Mouse (Mus musculus) Patski (cell line): Measurements from ENCODE around the gene Mis18a. TPM values are rescaled to one million over a fixed set of nuclear protein-coding genes. Genes with fewer than 3 reads are reported as not detected.

ENCODE experiments used
- ATAC-seq: fragments of 100-300 bp; one replicate; pipeline ENCODE4 v1.8.0; 2021
- CTCF ChIA-PET: fragments of 350-600 bp; sonication (Branson Sonifier 250); formaldehyde crosslinking; loops from one replicate; lab custom pipeline; 2022; ENCODE audit warnings: inconsistent platforms; lab: Charles Lee
- POLR2A ChIA-PET: fragments of 350-600 bp; sonication (Branson Sonifier 250); formaldehyde crosslinking; loops from one replicate; lab custom pipeline; 2022; ENCODE audit warnings: antibody characterized with exemption, inconsistent platforms; lab: Charles Lee
- DNase-seq: peaks from one replicate; pipeline ENCODE4 v3.0.0-alpha.2; 2011; ENCODE audit warnings: low read depth, low spot score
- H3K27me3 ChIP-seq: fragments of 371-371 bp; one replicate; pipeline ENCODE4 v1.5.1; 2021
- CTCF ChIP-seq: fragments of 100-300 bp; IDR thresholded peaks from one replicate; pipeline ENCODE4 v1.5.1; 2021
- in situ Hi-C: fragments of 300-500 bp; cut with MboI; formaldehyde crosslinking; loops from 3 replicates; pipeline ENCODE4 v1.11.1; 2018; ENCODE audit warnings: low pct_unique_long_range_greater_than_20kb, mixed read lengths
- polyA plus RNA-seq: library from polyadenylated mRNA; unstranded; gene quantifications from one replicate; pipeline ENCODE4 v1.2.3, GENCODE M21; 2021

Mis18a gene
- polyA plus RNA-seq, 1 experiment from 2014 or later = 14.0 TPM

- in situ Hi-C loops = no loop called here
These were observed 23.6 kb downstream of the Mis18a start for GRCm38 (mm10) chr16:90703646-90704045.

GRCm38 (mm10) chr16:90701541-90701940 lies 25.7 kb downstream of the Mis18a start:
- POLR2A ChIA-PET = no interaction called here
- DNase-seq = no peak
- no peaks in the 10 kb centered on the region for H3K27me3 ChIP-seq
- no peak for TF ChIP-seq CTCF
- in situ Hi-C loops = no loop called here
- no peak for ATAC-seq
- CTCF ChIA-PET = no interaction called here

More at GRCm38 (mm10) chr16:90703646-90704045, 23.6 kb downstream of the Mis18a start:
- ATAC-seq (no peak), DNase-seq (no peak)
- CTCF ChIA-PET = no interaction called here
- TF ChIP-seq CTCF = no peak
- H3K27me3 ChIP-seq = no peaks in the 10 kb centered on the region
- POLR2A ChIA-PET = no interaction called here

- ChIA-PET CTCF (no interaction called here), POLR2A (no interaction called here)
- no peak for TF ChIP-seq CTCF
- DNase-seq (no peak), ATAC-seq (no peak)
- in situ Hi-C loops = no loop called here
- H3K27me3 ChIP-seq = no peaks in the 10 kb centered on the region
These were observed 27.8 kb downstream of the Mis18a start for GRCm38 (mm10) chr16:90699390-90699789.

GRCm38 (mm10) chr16:90696306-90696705 lies 30.9 kb downstream of the Mis18a start:
- DNase-seq (no peak), ATAC-seq (no peak)
- CTCF ChIA-PET = interaction anchor here (1.0 kb wide), 1 partner anchor 16 kb away, joined by 4 read pairs; no protein-coding TSS in a partner anchor
- in situ Hi-C loops = no loop called here
- no peak for TF ChIP-seq CTCF
- POLR2A ChIA-PET = no interaction called here
- H3K27me3 ChIP-seq = no peaks in the 10 kb centered on the region

GRCm38 (mm10) chr16:90695121-90695520 lies 32.1 kb downstream of the Mis18a start:
- DNase-seq = no peak
- in situ Hi-C loops = no loop called here
- H3K27me3 ChIP-seq = no peaks in the 10 kb centered on the region
- no peak for TF ChIP-seq CTCF
- no peak for ATAC-seq
- CTCF ChIA-PET = no interaction called here
- POLR2A ChIA-PET = no interaction called here

GRCm38 (mm10) chr16:90694719-90695118 lies 32.5 kb downstream of the Mis18a start:
- peak; percentile 60 for TF ChIP-seq CTCF
- ChIA-PET CTCF (interaction anchor here (0.8 kb wide), 1 partner anchor 309 kb away, joined by 3 read pairs; the partner anchor contains the start of gene Hunk), POLR2A (no interaction called here)
- no peaks in the 10 kb centered on the region for H3K27me3 ChIP-seq
- no peak for DNase-seq
- ATAC-seq = no peak
- in situ Hi-C loops = no loop called here

GRCm38 (mm10) chr16:90693625-90694024 lies 33.6 kb downstream of the Mis18a start:
- in situ Hi-C loops = no loop called here
- no peaks in the 10 kb centered on the region for H3K27me3 ChIP-seq
- ChIA-PET POLR2A (no interaction called here), CTCF (no interaction called here)
- TF ChIP-seq CTCF = no peak
- ATAC-seq = no peak
- DNase-seq = no peak

- CTCF ChIA-PET = no interaction called here
- H3K27me3 ChIP-seq = no peaks in the 10 kb centered on the region
- POLR2A ChIA-PET = no interaction called here
- in situ Hi-C loops = no loop called here
- DNase-seq (no peak), ATAC-seq (no peak)
- TF ChIP-seq CTCF = no peak
These were observed 34.4 kb downstream of the Mis18a start for GRCm38 (mm10) chr16:90692704-90693385.

GRCm38 (mm10) chr16:90687687-90688263 lies 39.4 kb downstream of the Mis18a start:
- ATAC-seq (no peak), DNase-seq (no peak)
- peaks cover 4% of the 10 kb centered on the region for H3K27me3 ChIP-seq
- no peak for TF ChIP-seq CTCF
- POLR2A ChIA-PET = no interaction called here
- in situ Hi-C loops = no loop called here
- CTCF ChIA-PET = no interaction called here

- in situ Hi-C loops = no loop called here
- ChIA-PET CTCF (no interaction called here), POLR2A (no interaction called here)
- ATAC-seq (no peak), DNase-seq (no peak)
- TF ChIP-seq CTCF = no peak
- peaks cover 4% of the 10 kb centered on the region for H3K27me3 ChIP-seq
These were observed 40.2 kb downstream of the Mis18a start for GRCm38 (mm10) chr16:90687011-90687410.

GRCm38 (mm10) chr16:90684092-90684491 lies 43.1 kb downstream of the Mis18a start:
- ChIA-PET CTCF (no interaction called here), POLR2A (interaction anchor here (0.6 kb wide), 1 partner anchor 204 kb away, joined by 4 read pairs; no protein-coding TSS in a partner anchor)
- peaks cover 4% of the 10 kb centered on the region for H3K27me3 ChIP-seq
- DNase-seq (no peak), ATAC-seq (no peak)
- in situ Hi-C loops = no loop called here
- no peak for TF ChIP-seq CTCF
